Mouse (Mus musculus): ENCODE measurements around the gene Sh2d1b1. TPM values are rescaled to one million over a fixed set of nuclear protein-coding genes. Genes with fewer than 3 reads are reported as not detected.
"Not testable (repeated sequence)": the region's sequence is repeated elsewhere in the genome, so short reads cannot be mapped to it uniquely, and the experiment has no call there.

Gene Sh2d1b1
- total RNA-seq (2022), result under 1 TPM in 2 of 4 experiments, not detected in 2; 0.23 to 0.25 TPM

DNA sequence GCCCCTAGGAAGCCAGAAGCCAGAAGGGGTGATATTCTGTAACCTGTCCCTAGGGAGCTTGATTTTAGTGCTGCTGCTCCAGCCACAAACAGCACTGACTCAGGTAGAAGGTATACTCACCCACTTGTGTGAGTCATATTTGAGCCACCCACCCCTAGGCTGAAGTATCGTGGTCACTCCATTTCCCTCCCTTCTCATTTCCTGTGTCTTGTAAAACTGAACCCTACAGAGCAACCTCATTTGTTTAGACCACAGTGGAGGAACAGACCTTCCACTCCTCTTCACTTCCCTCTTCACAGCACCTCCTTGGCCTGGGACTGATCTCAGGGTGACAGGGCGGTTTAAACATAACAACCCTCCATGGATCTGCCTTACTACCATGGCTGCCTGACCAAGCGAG is at the start of gene Sh2d1b1:
Gene Sh2d1b1, plus strand, starts transcription at position 305 of the 400 bp plus-strand sequence.
- no peak for DNase-seq (ENCODE audit: low spot score in 2 of 2)

DNA sequence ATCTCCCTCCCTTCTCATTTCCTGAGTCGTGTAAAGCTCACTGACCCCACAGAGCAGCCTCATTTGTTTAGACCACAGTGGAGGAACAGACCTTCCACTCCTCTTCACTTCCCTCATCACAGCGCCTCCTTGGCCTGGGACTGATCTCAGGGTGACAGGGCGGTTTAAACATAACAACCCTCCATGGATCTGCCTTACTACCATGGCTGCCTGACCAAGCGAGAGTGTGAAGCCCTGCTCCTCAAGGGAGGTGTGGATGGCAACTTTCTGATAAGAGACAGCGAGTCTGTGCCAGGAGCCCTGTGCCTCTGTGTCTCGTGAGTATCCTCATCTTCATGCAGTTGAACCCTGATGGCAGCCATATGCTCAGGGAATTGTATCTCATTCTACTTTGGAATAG is 44.4 kb upstream of the Sh2d1b1 start, which contains the start of gene Sh2d1b2:
Gene Sh2d1b2, plus strand, starts transcription at position 62 of the 400 bp plus-strand sequence.
- DNase-seq (ENCODE audit: low spot score in 2 of 2), result not testable (repeated sequence)

DNA sequence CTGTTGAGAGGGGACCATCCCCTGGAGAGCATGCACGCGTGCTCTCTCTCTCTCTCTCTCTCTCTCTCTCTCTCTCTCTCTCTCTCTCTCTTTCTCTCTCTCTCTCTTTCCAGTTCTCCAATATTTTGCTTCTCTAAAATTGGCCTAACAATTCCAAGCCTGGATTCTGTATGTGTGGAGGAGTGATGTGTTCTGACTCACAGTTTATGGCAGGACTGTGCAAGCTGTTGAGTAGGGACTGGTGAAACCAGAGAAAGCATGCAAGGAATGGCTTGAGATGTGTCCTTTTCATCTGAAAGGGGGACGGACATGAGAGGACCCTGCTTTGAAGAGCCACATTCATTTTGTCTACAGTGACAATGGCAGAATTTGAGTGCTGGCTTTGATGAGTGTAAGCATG is 32.1 kb upstream of the Sh2d1b1 start:
- DNase-seq (ENCODE audit: low spot score in 2 of 2), result no peak

DNA sequence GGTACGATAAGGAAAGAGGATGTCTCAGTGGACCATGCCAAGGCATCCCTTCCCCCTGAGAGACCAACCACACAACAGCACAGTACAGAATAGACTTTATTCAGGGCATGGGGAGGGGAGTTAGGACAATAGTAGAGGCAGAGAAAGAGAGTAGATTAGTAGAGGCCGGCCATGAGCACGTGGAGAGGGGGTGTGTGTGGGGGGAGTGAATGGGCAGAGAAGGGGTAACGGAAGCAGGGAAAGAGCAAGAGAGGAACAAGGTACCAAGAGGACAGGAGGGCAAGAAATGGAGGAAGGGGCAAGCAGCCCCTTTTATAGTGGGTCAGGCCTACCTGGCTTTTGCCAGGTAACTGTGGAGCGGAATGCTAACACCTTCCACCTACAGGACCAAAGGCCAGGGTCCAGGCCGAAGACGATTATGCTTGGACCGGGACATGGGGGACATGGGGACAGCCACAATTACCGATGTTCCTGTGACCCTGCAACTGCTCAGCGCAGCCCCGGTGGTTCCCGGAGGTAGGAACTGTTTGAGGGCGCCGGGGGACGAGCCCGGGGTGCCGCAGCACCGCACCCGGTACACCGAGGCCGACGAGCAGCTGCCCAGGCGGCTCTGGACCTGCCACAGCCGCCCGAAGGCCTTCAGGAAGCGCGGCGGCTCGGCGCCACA is 22.1 kb upstream of the Sh2d1b1 start:
- DNase-seq (ENCODE audit: low spot score in 2 of 2), result no peak

DNA sequence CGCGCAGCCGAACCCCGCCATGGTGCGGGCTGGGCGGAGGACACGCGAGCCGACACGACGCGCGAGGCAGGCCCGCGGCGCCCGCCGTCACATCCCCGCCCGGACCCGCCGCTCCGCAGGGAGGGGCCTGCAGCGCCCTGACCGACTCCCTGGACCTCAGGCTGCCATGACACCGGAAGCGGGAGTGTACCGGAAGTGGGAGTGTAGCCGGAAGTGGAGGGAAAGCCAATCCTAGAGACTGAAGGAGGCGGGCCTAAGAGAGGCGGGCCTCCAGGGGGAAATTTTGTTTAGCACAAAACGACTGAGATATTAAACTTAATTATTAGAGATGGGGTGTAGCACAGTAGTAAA is 21.6 kb upstream of the Sh2d1b1 start:
- DNase-seq (ENCODE audit: low spot score in 2 of 2), result peak; percentile 82 to 88

DNA sequence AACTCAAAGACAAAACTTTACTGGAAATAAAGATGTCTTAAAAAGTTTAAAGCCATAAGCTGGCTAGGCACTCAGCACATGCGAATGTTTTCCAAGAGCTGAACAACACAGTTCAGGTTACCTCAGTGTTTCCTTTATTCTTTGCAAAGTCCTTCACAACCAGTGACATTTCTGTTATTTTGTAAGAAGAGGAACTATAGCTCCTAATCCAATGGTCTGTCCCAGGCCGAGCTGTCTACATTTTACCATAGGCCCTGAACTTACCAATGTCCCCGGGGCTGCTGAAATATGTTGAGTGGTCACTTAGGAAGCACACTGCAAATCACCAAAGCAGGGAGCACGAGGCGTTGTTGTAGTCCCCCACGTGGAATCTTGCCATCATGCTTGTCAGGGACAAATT is 6.8 kb upstream of the Sh2d1b1 start:
- no peak for DNase-seq (ENCODE audit: low spot score in 2 of 2)

DNA sequence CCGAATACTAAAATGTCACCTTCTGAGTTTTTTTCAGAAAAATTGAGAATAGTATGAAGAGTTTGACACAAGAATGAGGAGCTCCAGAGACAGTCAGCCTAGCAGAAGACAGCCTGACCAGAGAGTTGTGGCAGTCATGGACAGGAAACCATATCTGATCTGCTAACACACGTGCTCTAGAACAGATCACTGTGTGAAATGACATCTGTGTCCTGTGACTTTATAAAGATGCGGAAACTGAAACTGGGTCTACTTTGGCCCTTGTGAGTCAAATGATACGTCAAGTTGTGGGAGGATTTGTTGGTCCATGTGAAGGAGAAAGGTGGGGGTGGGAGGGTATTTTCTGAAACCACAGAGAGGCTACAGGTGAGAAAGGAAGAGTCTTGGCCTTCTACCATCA is 6.4 kb upstream of the Sh2d1b1 start:
- DNase-seq (ENCODE audit: low spot score in 2 of 2), result no peak

DNA sequence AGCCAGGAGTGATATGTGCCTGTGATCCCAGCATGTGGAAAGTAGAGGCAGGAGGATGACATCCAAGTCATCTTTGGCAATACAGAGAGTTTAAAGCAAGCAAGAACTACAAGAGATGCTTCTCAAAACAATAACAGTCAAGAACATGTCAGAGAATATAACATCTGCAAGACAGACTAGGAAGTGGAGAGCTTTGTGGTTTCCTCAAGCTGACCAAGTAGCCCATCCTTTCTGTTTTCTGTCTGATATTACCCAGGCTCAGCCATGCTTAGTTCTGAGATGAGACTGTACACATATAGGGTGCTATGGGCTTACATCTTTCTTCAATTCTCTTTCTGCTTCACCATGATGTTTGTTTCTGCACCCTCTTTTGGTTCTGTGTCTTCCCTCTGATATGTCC is 3.9 kb upstream of the Sh2d1b1 start:
- no peak for DNase-seq (ENCODE audit: low spot score in 2 of 2)

DNA sequence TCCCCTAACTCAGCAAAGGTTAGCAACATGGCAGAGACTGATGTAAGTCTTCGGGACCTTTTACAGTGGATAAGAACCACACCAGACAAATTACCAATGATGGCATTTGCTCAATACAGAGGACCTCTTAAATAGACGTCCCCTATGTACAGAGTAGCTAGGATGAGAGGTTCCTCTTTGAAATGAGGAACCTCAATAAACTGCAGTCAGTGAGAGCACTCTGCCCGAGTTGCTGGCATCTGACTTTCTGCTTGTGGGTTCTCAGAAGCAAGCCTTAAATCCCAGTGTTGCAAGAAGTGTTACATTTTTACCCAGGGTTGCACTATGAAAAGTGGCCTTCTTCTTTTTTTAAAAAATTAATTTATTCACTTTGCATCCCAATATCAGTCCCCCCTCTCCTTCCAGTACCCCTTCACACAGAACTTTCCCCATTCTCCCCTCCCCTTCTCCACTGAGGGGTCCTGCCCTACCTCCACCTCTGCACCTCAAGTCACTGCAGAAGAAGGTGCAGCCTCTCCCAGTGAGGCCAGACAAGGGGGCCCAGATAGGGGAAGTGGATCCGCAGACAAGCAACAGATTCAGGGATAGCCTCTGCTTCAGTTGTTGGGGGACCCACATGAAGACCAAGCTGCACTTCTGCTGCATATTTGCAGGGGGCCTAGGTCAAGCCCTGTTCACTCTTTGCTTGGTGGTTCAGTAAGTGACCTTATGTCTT is 5.5 kb downstream of the Sh2d1b1 start:
- no peak for DNase-seq (ENCODE audit: low spot score in 2 of 2)

DNA sequence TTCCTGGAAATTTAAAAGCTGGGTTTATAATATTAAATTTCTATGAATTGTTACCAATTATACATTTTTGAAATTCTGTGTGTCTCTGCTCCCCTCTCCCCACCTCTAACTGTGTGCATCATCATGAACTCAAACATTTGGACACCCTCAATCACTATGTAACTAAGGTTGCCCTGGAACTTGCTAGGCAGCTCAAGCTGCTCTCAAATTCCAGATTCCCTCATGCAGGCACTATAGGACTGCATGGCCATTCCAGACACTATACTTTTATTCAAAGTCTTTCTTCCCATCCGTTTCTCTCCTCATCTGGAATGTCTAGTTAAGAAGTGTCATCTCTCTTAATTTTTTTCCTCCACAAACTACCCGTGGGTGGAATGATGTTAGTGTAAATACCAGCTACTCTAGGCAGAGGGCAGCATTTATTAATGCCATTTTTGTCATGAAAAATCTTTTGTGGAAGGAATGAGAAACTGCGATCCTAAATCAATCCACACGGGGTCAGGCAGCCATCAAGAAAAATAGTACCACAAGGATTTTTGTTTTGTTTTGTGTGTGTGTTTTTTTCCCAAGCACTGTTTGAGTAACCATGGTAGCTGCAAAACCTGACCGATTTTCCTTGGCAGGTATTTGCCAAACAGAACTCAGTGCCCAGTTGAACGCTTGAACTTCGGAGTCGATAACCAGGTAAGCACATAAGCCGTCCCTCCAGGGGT is 15.3 kb downstream of the Sh2d1b1 start:
- DNase-seq (ENCODE audit: low spot score in 2 of 2), result peak; percentile 58 to 63

DNA sequence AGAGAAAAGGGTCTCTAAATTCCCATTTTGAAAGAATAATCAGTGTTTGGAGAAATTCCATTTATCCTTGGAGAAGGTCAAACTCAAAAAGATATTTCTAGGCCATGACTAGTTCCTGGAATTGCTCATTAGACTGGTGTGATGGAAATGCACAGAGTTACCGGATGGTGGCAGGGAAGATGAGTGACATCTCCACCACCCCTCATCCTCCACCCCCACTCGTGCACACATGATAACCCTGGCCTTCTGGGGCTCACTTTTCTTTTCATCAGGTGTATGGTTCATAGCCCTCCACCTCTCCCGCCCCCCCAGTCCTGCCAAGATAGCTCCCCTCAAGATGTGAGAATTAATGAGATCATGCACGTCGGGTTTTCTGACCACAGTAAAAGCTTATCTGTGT is 16.1 kb downstream of the Sh2d1b1 start:
- no peak for DNase-seq (ENCODE audit: low spot score in 2 of 2)

DNA sequence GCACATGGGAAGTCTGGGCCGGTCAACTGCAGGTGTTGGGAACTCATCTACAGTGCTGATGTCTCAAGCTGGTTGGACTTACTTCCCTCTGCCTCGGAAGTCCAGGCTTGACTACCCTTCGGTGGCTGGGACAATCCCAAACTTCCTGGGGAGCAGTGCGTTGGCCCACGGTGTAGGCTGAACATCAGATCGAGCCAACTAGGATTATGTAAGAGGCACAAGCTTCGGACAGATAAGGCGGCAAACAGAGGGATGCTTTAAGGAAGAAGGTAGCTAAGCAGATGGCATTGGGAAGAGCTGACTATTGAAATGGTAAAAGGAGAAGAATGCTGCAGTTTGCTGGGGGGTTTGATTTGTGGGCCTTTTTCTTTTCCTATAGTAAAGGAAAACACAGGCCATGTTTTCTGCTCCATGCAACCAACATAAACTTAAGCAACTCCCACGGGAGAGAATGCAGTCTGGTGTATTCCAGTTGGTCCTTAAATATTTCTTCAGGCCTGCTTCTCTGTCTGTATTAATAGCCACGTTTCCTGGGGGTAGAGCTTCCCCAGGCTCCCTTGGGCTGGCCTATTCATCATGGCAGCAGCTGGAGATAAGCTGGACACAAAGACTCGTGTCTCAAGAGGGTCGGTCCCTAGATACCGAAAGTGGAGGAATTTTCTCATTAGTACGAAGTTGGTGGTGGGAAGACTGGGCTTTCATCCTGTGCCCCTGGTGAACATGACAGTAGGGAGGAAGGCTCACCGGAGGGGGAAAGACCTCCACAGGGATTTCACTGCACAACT is 17.9 kb downstream of the Sh2d1b1 start:
- DNase-seq (ENCODE audit: low spot score in 2 of 2), result peak in 1 of 2 experiments; percentile 30

DNA sequence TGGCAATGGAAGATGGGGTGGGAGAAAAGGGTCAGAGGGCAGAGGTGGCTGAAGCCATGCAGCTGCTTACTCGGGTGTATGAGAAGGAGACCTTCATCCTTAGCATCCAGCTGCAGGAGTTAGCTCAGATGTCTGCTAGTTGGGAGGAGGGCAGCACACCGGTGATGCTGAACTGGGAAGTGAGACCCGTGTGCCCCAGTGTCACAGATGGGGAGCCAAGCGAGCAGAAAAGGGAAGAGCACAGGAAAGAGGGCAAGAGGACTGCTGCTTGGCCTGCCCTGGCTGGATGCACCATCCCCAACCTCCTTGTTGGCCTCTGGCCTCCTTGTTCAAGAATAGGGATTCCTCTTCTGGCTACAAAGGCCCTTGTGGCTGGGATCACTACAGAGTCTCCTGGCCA is 22.4 kb downstream of the Sh2d1b1 start:
- DNase-seq (ENCODE audit: low spot score in 2 of 2), result no peak

DNA sequence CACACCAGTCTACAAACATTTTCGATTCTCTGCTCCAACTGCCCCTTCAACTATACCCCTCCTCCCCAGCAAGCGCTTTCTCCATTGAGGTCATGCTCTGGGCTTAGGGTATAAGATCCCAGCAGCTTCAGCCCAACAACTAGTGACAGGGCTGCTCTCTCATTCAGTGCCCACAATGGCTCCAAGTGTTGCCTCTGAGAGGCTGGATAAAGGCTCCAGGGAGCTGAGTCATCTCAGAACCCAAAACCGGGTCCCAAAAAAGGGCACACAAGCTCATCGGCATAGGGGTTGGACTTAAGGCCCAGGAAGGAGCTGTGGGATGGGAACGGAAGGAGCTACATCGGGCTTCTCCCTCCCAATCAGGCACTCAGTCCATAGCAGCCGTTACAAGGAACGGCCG is 24.6 kb downstream of the Sh2d1b1 start:
- no peak for DNase-seq (ENCODE audit: low spot score in 2 of 2)

DNA sequence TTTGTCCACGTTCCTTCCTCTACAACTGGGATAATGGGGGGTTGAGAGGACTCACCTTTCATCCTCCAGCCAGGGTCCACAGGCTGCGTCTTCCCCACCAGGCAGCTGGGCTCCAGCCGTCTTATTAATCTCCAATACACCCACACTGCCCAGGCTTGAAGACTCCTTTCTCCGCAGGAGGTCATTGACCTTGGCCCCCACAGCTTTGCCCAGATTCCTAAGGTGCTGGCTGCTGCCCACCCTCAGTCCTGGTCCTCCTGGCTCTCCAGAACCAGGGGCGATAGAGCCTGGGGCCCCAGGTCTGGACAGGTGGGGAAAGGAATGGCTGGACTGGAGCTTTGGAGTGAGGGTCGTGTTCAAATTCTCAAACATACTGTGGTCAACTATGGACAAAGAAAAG is 25.3 kb downstream of the Sh2d1b1 start:
- no peak for DNase-seq (ENCODE audit: low spot score in 2 of 2)

DNA sequence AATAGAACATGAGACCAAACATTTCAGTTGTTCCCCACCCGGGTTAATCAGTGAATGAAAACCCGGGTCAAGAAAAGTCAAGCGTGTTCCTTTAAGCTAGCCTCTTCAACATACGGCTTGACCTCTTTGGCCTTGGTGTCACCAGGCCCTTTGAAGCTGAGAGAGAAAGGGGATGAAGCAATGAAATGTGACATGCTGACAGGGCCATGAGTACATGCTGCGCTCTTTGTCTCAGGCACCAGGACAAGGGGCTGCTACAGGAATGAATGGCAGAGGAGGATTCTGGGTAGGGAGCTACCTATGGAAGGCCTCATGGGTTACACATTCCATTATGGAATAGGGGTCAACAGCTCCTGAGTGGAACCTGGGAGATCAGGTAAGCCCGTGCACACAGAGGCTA is 26.0 kb downstream of the Sh2d1b1 start:
- DNase-seq (ENCODE audit: low spot score in 2 of 2), result no peak

DNA sequence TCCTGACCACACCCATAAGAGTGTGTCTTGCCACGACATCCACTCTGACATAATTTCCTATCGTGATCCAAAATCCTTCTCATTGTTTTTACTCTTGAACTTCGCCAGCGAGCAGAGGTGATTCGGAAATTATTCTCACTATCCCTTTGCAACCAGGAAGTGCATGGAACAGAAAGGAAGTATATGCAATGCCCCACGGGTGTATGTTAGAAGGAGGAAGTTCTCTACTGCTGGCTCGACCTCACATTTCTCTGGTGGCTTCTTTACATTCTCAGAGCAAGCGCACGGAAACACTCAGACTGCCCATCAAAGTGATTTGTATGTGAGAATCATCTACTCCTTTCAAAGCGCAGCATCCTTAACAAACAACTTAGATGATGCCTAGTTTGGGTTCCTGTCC is 27.9 kb downstream of the Sh2d1b1 start:
- DNase-seq (ENCODE audit: low spot score in 2 of 2), result no peak

DNA sequence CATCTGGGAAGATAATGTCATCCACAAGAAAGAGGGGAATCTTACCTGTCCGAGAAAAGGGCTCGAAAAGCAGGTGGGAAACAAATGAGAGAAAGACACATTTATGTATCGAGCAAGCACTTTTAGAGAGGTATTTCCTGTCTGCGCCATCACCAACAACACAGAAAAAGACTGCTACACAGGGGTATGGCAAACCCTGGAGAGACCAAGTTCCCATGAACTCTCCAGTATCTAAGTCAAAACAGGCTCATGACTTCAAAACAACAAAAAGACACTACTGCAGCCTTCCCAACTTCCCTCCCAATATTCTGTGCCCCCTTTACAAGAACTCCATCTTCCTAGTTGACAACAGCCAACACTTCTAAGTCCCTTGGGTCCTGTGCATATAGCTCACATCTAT is 29.1 kb downstream of the Sh2d1b1 start, which contains the start of gene Gm7694:
Gene Gm7694, minus strand, starts transcription at position 101 of the 400 bp plus-strand sequence.
- no peak for DNase-seq (ENCODE audit: low spot score in 2 of 2)

DNA sequence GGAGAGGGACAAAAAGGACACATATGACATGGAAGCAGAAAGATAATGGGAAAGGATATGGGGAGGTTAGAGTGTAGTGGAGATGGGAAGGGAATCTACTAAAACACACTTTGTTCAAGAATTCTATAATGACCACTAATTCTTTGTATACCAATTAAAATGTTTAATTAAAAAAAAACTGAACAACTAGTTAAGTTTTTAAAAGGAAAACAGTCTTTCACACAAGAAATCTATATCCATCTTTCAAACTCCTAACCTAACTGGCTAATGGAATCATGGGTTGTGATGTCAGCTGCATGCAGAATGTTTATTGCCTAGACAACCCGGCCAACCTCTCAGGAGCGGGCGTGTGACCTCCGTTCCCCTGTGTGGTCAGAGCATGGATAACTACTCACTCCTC is 31.4 kb downstream of the Sh2d1b1 start, which contains the start of gene Spata46:
Gene Spata46, plus strand, starts transcription at position 301 of the 400 bp plus-strand sequence.
- DNase-seq (ENCODE audit: low spot score in 2 of 2), result no peak

DNA sequence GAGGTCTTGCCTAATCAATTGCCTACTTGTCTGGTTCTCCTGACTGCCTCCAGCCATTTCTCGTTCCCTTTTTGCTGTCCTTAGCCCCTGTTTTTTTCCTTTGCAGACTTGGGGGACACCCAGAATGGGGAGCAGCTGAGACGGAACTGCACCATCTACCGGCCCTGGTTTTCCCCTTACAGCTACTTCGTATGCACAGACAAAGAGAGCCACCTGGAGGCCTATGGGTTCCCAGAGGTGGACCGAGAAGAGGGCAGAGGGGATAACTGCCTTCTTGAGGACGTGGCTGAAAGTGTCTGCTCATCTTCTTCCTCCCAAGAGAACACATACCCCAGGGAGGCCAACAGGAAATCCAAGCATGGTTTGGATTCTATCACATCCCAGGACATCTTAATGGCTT is 34.3 kb downstream of the Sh2d1b1 start:
- DNase-seq (ENCODE audit: low spot score in 2 of 2), result no peak

DNA sequence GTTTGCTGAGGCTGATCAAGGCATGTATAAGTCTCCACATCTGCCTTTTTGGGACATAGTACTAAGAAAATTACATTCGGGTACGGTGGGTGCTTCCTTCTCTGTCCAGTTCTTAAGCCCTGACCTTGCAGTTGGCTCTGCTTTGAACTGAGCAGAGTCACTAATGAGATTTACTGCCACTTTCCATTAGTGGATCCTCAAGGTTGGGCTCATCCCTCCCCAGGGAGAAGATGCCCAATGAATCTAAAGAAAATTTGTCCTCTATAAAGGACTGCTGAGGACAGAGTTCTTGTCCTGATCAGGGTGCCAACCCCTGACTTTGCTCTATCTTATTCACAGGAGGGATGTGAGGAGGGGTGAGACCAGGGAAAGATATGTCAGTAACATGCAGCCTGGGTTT is 44.9 kb downstream of the Sh2d1b1 start:
- DNase-seq (ENCODE audit: low spot score in 2 of 2), result no peak

DNA sequence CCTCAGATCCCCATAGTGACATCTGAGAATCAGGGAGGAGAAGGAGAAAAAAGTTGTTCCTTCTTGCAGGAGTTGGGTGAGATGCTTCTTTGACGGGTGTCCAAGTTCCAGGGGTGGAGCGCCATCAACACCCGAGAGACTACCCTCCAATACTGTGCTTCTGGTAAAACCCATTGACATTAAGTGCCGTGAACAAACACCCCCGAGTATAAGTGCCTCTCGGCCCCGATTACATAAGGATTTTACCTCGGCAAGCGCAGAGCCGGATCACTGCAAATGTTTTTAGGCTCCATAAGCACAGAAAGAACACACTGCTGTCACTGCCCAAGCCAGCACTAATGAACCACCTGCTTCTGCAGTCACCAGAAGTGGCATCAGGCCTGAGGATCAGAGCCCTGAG is 45.9 kb downstream of the Sh2d1b1 start:
- no peak for DNase-seq (ENCODE audit: low spot score in 2 of 2)
